Mouse (Mus musculus): ENCODE results near the gene 9330182L06Rik.

Gene 9330182L06Rik

DNA sequence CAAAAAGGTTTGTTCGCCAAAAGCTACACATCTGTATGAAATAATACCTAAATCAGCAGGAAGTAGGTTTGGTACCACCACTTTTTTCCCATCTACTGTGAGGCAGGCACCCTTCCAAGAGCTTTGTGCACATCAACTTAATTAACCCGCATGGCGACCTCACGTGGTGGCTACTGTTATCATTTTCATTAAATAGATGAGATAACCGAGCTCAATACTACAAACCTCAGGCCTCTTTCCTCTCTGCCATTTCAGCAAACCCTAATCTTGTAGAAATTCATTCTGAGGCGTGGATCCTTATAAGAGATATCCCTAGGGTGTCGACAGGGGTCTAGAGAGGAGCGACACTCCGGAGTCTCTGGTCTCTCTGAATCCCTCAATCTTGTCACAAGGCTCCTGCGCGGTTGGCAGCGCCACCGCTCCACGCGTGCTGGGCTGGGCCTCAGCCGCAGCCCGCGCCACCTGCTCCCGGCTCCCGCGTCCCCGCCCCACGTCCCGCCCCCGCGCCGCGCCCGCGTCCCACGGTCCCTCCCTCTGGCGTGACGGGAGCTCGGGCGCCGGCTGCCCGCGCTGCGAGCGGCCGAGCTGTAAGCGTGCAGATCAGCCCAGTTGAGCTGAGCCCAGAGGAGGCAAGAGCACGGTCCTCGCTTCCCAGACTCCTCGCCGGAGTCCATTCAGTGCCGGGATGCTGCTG is at the start of gene 9330182L06Rik:
Gene 9330182L06Rik (plus strand): TSS at position 533 of the 694 bp plus-strand sequence.
- no peak for DNase-seq (ENCODE audit: low spot score in 2 of 2)

DNA sequence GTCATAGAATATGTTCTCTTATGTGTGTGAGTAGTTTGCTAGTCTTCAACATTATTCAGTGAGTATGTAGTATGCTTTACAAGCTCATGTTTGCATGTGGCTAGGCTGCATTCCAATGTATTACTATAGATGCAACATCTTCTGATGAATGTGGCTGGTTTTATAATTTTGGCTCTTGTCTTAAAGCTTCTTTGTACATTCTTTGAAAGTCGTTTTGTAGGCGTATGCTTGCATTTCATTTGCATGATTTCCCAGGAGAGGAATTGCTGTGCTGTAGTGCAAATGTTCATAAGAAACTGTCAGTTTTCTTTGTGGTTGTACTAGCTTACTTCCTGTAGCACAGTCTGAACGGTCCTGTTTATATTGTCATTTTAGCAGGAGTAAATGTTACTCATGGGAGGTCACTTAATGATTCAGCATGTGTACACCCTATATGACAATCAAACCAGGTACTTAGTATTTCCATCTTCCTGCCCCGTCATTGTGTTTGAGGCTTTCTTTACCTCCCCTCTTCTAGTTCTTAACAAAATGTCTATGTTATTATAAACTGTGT is 38.4 kb upstream of the 9330182L06Rik start:
- DNase-seq (ENCODE audit: low spot score in 2 of 2): no peak

DNA sequence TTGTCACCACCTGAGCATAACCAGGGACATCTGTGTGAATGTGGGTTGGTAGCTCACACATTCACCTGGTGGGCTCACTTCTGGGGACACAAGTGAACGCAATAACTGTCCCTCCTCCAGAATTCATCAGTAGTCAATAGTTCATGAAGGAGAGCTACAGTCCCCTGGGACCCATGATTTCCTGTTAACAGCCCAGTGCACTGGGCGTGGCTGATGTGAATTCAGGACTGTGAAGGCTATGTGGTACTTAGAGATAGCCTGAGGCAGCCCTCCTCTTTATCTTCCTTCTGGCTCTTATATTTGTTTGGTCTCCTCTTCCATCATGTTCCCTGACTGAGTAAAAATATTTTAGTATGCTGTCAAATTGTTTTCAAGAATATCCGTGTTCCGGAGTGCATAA is 1.6 kb upstream of the 9330182L06Rik start:
- DNase-seq (ENCODE audit: low spot score in 2 of 2): no peak

DNA sequence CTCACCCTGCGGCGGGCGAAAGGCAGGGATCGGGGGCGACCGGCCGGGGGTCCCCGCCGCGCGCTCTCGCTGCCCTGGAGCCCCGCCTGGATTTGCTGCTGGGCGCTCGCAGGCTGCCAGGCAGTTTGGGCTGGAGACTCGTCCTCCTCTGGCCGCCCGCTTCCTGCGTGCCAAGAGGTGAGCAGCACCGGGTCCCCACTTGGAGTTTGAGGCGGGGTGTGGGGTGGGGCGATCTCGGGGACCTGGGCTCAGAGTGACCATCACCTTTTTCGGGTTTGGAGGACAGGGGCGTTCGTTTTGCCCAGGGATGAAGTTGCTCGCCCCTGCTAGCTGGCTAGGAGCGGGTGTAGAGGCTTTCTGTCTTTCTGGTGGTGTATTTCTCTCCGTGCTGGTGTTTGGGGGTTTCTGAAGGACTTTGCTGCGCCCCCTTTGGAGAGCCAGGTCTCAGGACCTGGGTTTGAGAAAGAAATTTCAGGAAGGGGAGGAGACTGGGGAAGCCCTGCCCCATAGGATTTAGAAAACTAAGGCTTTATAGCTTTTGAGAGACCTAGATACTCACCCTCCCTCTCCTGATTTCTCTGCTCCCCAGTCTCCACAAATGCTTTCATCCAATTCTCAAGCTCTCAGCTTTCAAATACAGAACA is 484 bp downstream of the 9330182L06Rik start:
- DNase-seq (ENCODE audit: low spot score in 2 of 2): no peak

GRCm38 (mm10) chr5:9269666-9270065 is 3.7 kb downstream of the 9330182L06Rik start:
- DNase-seq (ENCODE audit: low spot score in 2 of 2): no peak

- no peak for DNase-seq (ENCODE audit: low spot score in 2 of 2)
These were observed 7.1 kb downstream of the 9330182L06Rik start for GRCm38 (mm10) chr5:9272976-9273375.

- no peak for DNase-seq (ENCODE audit: low spot score in 2 of 2)
These were observed 30.0 kb downstream of the 9330182L06Rik start for GRCm38 (mm10) chr5:9295777-9296549.

- DNase-seq (ENCODE audit: low spot score in 2 of 2): no peak
These were observed 30.6 kb downstream of the 9330182L06Rik start for GRCm38 (mm10) chr5:9296550-9296928.

- no peak for DNase-seq (ENCODE audit: low spot score in 2 of 2)
These were observed 60.9 kb downstream of the 9330182L06Rik start for GRCm38 (mm10) chr5:9326863-9327262.

DNA sequence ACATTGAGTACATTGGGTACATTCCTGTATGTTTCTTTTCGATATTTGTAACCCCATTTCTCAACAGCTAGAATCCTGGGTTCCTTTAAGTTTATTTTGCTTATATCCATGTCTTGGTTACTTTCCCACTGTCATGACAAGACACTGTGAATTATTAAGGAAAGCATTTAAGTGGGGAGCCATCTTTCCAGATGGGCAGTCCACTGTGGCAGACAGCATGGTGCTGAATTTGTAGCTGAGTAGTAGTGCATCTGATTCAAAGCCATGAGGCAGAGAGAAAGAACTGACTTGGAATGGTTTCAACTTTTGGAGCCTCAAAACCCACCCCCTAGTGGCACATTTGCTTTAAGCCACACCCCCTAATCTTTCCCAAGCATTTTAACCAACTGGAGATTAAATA is 61.6 kb downstream of the 9330182L06Rik start:
- DNase-seq (ENCODE audit: low spot score in 2 of 2): no peak

DNA sequence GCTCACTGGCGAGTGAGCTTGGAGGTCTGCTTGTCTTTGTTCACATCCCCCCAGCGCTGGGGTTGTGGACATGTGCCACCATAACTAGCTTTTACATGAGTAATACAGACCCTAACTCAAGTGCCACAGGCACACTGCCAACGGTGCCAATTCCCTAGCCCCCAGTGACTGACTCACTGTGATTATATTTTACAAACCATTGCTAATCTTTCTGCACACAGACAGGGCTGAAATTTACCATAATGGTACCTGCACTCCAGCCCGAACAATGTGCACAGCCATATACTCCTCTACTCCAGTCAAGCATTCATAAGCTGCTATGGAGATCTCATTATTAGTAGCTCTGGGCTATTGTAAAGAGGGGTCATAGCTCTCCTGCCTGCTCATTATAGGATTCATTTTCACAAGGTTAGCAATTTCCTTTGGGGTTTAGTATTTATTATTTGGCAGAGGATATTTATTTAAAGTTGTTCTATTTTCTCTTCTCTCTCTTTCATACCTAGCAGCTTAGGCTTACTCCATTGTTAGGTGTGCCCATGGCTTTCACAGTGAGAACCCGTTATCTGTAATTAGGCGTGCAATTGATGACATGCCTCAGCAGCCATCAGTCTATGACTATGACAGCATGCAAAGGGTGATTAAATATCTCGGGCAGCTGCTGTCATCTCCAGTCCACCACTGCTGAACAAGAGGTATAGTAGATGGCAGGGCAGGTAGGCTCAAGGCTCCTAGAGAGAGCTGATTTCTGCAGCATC is 73.0 kb downstream of the 9330182L06Rik start:
- DNase-seq (ENCODE audit: low spot score in 2 of 2): no peak

GRCm38 (mm10) chr5:9339511-9340173 is 73.7 kb downstream of the 9330182L06Rik start:
- DNase-seq (ENCODE audit: low spot score in 2 of 2): no peak

DNA sequence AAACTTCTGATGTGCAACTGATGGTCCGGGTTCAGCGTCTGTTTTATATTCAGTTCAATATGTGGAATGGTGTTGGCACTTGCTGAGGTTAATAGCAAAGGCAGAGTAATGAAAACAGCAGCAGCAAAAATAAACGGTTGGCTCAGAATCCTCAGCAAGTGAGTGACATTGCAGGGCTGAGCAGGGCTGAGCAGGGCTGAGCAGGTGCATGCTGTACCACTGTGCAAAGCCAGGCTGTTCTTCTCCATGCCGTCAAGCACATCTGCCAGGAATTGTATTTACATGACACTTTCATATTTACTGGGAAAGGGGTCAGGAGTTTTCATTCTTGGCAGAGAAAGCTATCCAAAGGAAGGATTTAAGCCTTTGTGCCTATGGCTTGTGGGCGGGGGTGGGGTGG is 78.7 kb downstream of the 9330182L06Rik start:
- no peak for DNase-seq (ENCODE audit: low spot score in 2 of 2)

GRCm38 (mm10) chr5:9345038-9345617 is 79.2 kb downstream of the 9330182L06Rik start:
- DNase-seq (ENCODE audit: low spot score in 2 of 2): no peak

- no peak for DNase-seq (ENCODE audit: low spot score in 2 of 2)
These were observed 79.7 kb downstream of the 9330182L06Rik start for GRCm38 (mm10) chr5:9345625-9346024.

GRCm38 (mm10) chr5:9346510-9346909 is 80.6 kb downstream of the 9330182L06Rik start:
- DNase-seq (ENCODE audit: low spot score in 2 of 2): no peak

- no peak for DNase-seq (ENCODE audit: low spot score in 2 of 2)
These were observed 86.2 kb downstream of the 9330182L06Rik start for GRCm38 (mm10) chr5:9352163-9352562.

- no peak for DNase-seq (ENCODE audit: low spot score in 2 of 2)
These were observed 86.7 kb downstream of the 9330182L06Rik start for GRCm38 (mm10) chr5:9352646-9353045.

DNA sequence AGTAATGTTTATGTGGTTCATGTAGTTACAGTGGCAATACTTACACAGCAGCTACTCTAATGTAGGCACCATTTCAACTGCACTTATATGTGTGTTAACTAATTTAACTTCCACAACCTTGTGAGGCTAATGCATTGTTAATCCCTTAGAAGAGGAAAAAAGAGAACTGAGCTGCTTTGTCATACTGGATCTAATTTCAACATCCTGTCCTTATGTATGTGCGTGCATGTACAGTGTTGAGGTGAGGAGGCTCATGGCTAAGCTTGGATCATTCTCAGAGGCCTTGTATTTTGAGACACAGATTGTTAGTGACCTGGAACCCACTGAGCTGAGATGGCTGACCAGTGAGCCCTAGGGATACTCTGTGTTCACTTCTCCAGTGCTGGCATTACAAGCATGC is 88.3 kb downstream of the 9330182L06Rik start:
- DNase-seq (ENCODE audit: low spot score in 2 of 2): no peak

- no peak for DNase-seq (ENCODE audit: low spot score in 2 of 2)
These were observed 92.2 kb downstream of the 9330182L06Rik start for GRCm38 (mm10) chr5:9358076-9358475.
